In genomic region chr19:46625015-46625414, GRCm38 (mm10) we compare ENCODE assay signal across 15 mouse cellular contexts. TPM values are rescaled to one million over a fixed set of nuclear protein-coding genes. Genes with fewer than 3 reads are reported as not detected.
DNase-seq lines count a peak whose midpoint lies in the region; ATAC-seq lines count a peak whose summit lies in the region.
"Had no signal": no experiment of that assay in that cellular context is flagged by ENCODE, and none has a peak within 500 bp of the region (broad histone marks: within the 10 kb centered on the region; RNA-seq: fewer than 3 reads in every experiment).

No protein-coding gene starts in this region.

- H3K27ac ChIP-seq in heart, embryonic 12.5 days (ENCODE audit: poor library complexity, severe bottlenecking): peak overlapping the region; percentile 98
- H3K27ac ChIP-seq in kidney, embryonic 16.5 days (ENCODE audit: low read length): peak overlapping the region; percentile 96; the same call in 1 of the 2 replicates
- peak overlapping the region; percentile 88; the same call in 1 of the 2 replicates for H3K27ac ChIP-seq in embryonic facial prominence, embryonic 12.5 days
- H3K27ac ChIP-seq in limb, embryonic 11.5 days (replicated peaks; ENCODE audit: low read depth, low read length): no peak overlapping the region

- peak overlapping the region; percentile 86 for H3K4me2 ChIP-seq in heart, embryonic 12.5 days
- no peak overlapping the region for H3K4me2 ChIP-seq in kidney, embryonic 16.5 days (replicated peaks; ENCODE audit: low read depth, low read length)
- H3K4me2 ChIP-seq in embryonic facial prominence, embryonic 12.5 days (replicated peaks): peak overlapping the region; percentile 57
- 0 out of 2 replicates have a peak overlapping the region, but pooled peaks have one; percentile 2 for H3K4me2 ChIP-seq in limb, embryonic 11.5 days (ENCODE audit: low read depth, severe bottlenecking)

- ATAC-seq in heart, embryonic 12.5 days (ENCODE audit: insufficient number of reproducible peaks, low FRiP score): no peak
- ATAC-seq in kidney, embryonic 16.5 days (ENCODE audit: low FRiP score, low TSS enrichment): no peak
- no peak for ATAC-seq in embryonic facial prominence, embryonic 12.5 days (ENCODE audit: insufficient number of reproducible peaks, insufficient read depth, low FRiP score, low TSS enrichment)
- ATAC-seq in limb, embryonic 11.5 days (ENCODE audit: insufficient number of reproducible peaks, low FRiP score, low TSS enrichment, low read depth): no peak

- peak overlapping the region; percentile 84; the same call in 1 of the 2 replicates for H3K9ac ChIP-seq in heart, embryonic 12.5 days
- H3K9ac ChIP-seq in kidney, embryonic 16.5 days (replicated peaks; ENCODE audit: low read length): no peak overlapping the region
- no peak overlapping the region for H3K9ac ChIP-seq in embryonic facial prominence, embryonic 12.5 days
- H3K9ac ChIP-seq in limb, embryonic 11.5 days (ENCODE audit: low read length): no peak overlapping the region

- H3K9me3 ChIP-seq in heart, embryonic 12.5 days (replicated peaks): no peaks in the 10 kb centered on the region
- no peaks in the 10 kb centered on the region for H3K9me3 ChIP-seq in kidney, embryonic 16.5 days (ENCODE audit: low read length)
- no peaks in the 10 kb centered on the region for H3K9me3 ChIP-seq in embryonic facial prominence, embryonic 12.5 days
- H3K9me3 ChIP-seq in limb, embryonic 11.5 days (ENCODE audit: control insufficient read depth, low read length): no peaks in the 10 kb centered on the region

- peaks cover 16% of the 10 kb centered on the region for H3K36me3 ChIP-seq in heart, embryonic 12.5 days
- peaks cover 9% of the 10 kb centered on the region for H3K36me3 ChIP-seq in kidney, embryonic 16.5 days (ENCODE audit: insufficient read depth, low read length)
- peaks cover 21% of the 10 kb centered on the region for H3K36me3 ChIP-seq in embryonic facial prominence, embryonic 12.5 days
- H3K36me3 ChIP-seq in limb, embryonic 11.5 days (ENCODE audit: control insufficient read depth, insufficient read depth, low read length): peaks cover 6% of the 10 kb centered on the region; the same call in 1 of the 2 replicates

- no peak for DNase-seq in heart, adult 8-10 months (ENCODE audit: low spot score)
- no peak for DNase-seq in kidney, adult 11 months
- no peak for DNase-seq in limb, embryonic 11.5 days (ENCODE audit: low spot score)
- DNase-seq in layer of hippocampus, postnatal 25 days (ENCODE audit: extremely low spot score in 1 of 2, low spot score in 1 of 2): no peak
- DNase-seq: cerebellum, adult 11 months; right cerebral cortex, postnatal 4 days; thymus, postnatal 14 days had no signal

- H3K4me3 ChIP-seq in heart, embryonic 12.5 days: peak overlapping the region; percentile 59
- H3K4me3 ChIP-seq in kidney, embryonic 16.5 days (ENCODE audit: low read length): no peak overlapping the region
- H3K4me3 ChIP-seq in embryonic facial prominence, embryonic 12.5 days: no peak overlapping the region
- H3K4me3 ChIP-seq in limb, embryonic 11.5 days (ENCODE audit: low read depth, low read length): no peak overlapping the region

- H3K27me3 ChIP-seq in heart, embryonic 12.5 days (replicated peaks): no peaks in the 10 kb centered on the region
- no peaks in the 10 kb centered on the region for H3K27me3 ChIP-seq in kidney, embryonic 16.5 days (ENCODE audit: insufficient read depth, low read length)
- no peaks in the 10 kb centered on the region for H3K27me3 ChIP-seq in embryonic facial prominence, embryonic 12.5 days
- H3K27me3 ChIP-seq in limb, embryonic 11.5 days (ENCODE audit: control insufficient read depth, insufficient read depth, low read length): no peaks in the 10 kb centered on the region

- 90% methylated on average over 12 of the region's 12 CpGs for WGBS in heart, embryonic 12.5 days
- WGBS in kidney, embryonic 16.5 days: 91% methylated on average over 12 of the region's 12 CpGs
- WGBS in embryonic facial prominence, embryonic 12.5 days: 89% methylated on average over 12 of the region's 12 CpGs
- WGBS in limb, embryonic 11.5 days: 95% methylated on average over 12 of the region's 12 CpGs

- peaks cover 89% of the 10 kb centered on the region for H3K4me1 ChIP-seq in heart, embryonic 12.5 days (replicated peaks)
- peaks cover 62% of the 10 kb centered on the region for H3K4me1 ChIP-seq in kidney, embryonic 16.5 days (ENCODE audit: insufficient read depth, low read length)
- peaks cover 58% of the 10 kb centered on the region for H3K4me1 ChIP-seq in embryonic facial prominence, embryonic 12.5 days
- peaks cover 38% of the 10 kb centered on the region for H3K4me1 ChIP-seq in limb, embryonic 11.5 days (ENCODE audit: control insufficient read depth, insufficient read depth, low read length)

RNA-seq across cellular contexts. Expression of gene Wbp1l, which starts 26.1 kb away (rescaled TPM):
- polyA plus RNA-seq in heart, embryonic 12.5 days (2016; fragmentation: Nextera tagmentation; extraction: Ambion mirVana): 53.4 and 55.6 TPM in 2 replicates
- 10 to 100 TPM; 46.6 to 60.7 (median 56.0) TPM for total RNA-seq in heart, adult 8-10 months (2022)
- polyA plus RNA-seq in kidney, embryonic 16.5 days (2015; fragmentation: Nextera tagmentation; extraction: Ambion mirVana): 53.4 and 54.4 TPM in 2 replicates
- 52.5 and 54.1 TPM in 2 replicates for polyA plus RNA-seq in embryonic facial prominence, embryonic 12.5 days (2016; fragmentation: Nextera tagmentation; extraction: Ambion mirVana)
- 40.4 and 40.8 TPM in 2 replicates for polyA plus RNA-seq in limb, embryonic 11.5 days (2014; fragmentation: Nextera tagmentation; extraction: Ambion mirVana)
- total RNA-seq in layer of hippocampus, postnatal 25 days (2021): 10 to 100 TPM; 37.8 to 37.9 TPM

RNA-seq across cellular contexts. Expression of gene Cyp17a1, which starts 48.0 kb away (rescaled TPM):
- 0.86 and 1.3 TPM in 2 replicates for polyA plus RNA-seq in heart, embryonic 12.5 days (2016; fragmentation: Nextera tagmentation; extraction: Ambion mirVana)
- total RNA-seq in heart, adult 8-10 months (2022): not detected
- 7.1 TPM in 1 of 2 replicates, not detected in the other for polyA plus RNA-seq in kidney, embryonic 16.5 days (2015; fragmentation: Nextera tagmentation; extraction: Ambion mirVana)
- 0.26 TPM in 1 of 2 replicates, not detected in the other for polyA plus RNA-seq in embryonic facial prominence, embryonic 12.5 days (2016; fragmentation: Nextera tagmentation; extraction: Ambion mirVana)
- not detected in 2 replicates for polyA plus RNA-seq in limb, embryonic 11.5 days (2014; fragmentation: Nextera tagmentation; extraction: Ambion mirVana)
- total RNA-seq in layer of hippocampus, postnatal 25 days (2021): not detected
- total RNA-seq: common myeloid progenitor, adult 5-6 weeks; granulocyte monocyte progenitor cell, adult 5-6 weeks; layer of hippocampus, postnatal 14 days; megakaryocyte progenitor cell, adult 5-6 weeks; MEL had no signal

RNA-seq across cellular contexts. Expression of gene Sfxn2, which starts 51.9 kb away (rescaled TPM):
- polyA plus RNA-seq in heart, embryonic 12.5 days (2016; fragmentation: Nextera tagmentation; extraction: Ambion mirVana): 8.1 and 8.9 TPM in 2 replicates
- 1 to 10 TPM; 2.2 to 4.9 (median 2.7) TPM for total RNA-seq in heart, adult 8-10 months (2022)
- polyA plus RNA-seq in kidney, embryonic 16.5 days (2015; fragmentation: Nextera tagmentation; extraction: Ambion mirVana): 39.4 and 41.1 TPM in 2 replicates
- polyA plus RNA-seq in embryonic facial prominence, embryonic 12.5 days (2016; fragmentation: Nextera tagmentation; extraction: Ambion mirVana): 23.4 and 23.6 TPM in 2 replicates
- 15.2 and 15.6 TPM in 2 replicates for polyA plus RNA-seq in limb, embryonic 11.5 days (2014; fragmentation: Nextera tagmentation; extraction: Ambion mirVana)
- total RNA-seq in layer of hippocampus, postnatal 25 days (2021): 1 to 10 TPM; 4.4 to 6.3 TPM

RNA-seq across cellular contexts. Expression of gene Arl3, which starts 52.0 kb away (rescaled TPM):
- 88.2 and 94.4 TPM in 2 replicates for polyA plus RNA-seq in heart, embryonic 12.5 days (2016; fragmentation: Nextera tagmentation; extraction: Ambion mirVana)
- total RNA-seq in heart, adult 8-10 months (2022): 10 to 100 TPM; 31.3 to 56.0 (median 43.5) TPM
- 142 and 148 TPM in 2 replicates for polyA plus RNA-seq in kidney, embryonic 16.5 days (2015; fragmentation: Nextera tagmentation; extraction: Ambion mirVana)
- 191 TPM in 2 replicates for polyA plus RNA-seq in embryonic facial prominence, embryonic 12.5 days (2016; fragmentation: Nextera tagmentation; extraction: Ambion mirVana)
- 128 and 133 TPM in 2 replicates for polyA plus RNA-seq in limb, embryonic 11.5 days (2014; fragmentation: Nextera tagmentation; extraction: Ambion mirVana)
- total RNA-seq in layer of hippocampus, postnatal 25 days (2021): 100 to 1,000 TPM; 123 to 127 TPM
